Mouse (Mus musculus) gonadal fat pad, adult 2 months (tissue): ENCODE measurements at regions not wholly inside any gene's neighbourhood (a gene's known extent, or its start where the extent isn't known, plus 50 kb on each side); places are given as distances from the start of the nearest gene placed in this dataset.

Experiments used
- DNase-seq: peaks from one replicate; pipeline ENCODE4 v3.0.0-alpha.2; 2012; ENCODE audit warnings: low read depth

DNA sequence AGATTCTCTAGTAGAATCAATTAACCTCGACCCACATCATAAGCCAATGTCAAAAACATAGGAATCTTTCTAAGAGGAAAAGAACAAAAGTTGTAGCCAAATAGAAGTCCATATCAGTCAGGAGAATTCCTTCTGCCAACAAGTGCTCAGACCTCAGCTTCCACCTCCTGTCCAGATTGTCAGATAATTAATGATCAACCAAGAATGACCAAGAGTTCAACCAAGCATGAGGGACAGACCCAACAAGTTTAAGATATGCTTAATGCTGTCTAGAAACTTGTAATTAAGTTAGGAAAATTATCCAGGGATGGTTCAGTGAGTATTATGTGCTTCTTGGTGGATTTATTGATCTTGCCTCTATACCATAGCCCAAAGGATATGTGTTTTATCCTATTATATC lies 238.6 kb downstream of the Nedd1 start:
- no peak for DNase-seq

DNA sequence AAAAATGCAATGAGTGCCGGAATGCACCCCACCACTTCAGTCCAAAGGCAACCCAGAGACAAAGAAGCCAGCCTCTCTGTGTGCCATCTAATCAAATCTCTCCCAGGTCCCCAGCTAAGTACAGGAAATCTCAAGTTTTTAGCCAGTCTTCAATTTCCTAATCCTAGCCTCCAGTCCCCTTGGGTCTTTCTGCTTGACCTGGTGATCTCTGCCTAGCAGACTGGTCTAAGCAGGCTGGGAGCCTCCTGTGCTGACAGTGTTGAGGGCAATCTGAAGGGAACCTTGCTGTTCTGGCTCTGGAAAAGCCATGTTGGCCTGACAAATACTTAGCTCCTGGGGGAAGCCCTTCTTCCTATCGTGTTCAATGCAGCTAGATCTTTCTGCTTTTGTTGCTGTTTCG lies 248.9 kb downstream of the Nedd1 start:
- DNase-seq: no peak

DNA sequence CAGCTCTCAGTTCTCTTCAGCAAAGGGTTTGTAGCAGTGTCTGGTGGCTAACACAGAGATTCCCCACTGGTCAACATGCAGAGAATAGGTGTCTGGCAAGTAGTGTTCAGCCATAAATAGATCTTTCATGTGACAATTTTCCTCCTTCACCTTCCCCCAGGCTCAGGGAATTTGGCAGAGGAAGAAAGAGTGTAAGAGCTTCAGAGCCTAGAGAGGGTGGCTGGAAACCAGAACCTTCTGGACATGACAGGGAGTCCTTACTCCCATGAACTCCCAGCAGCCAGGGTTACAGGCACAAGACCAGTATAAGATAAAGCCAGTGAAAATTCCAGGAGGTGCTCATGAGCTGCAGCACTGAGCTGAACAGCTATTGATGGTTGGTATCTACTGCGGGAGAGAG lies 251.1 kb downstream of the Nedd1 start:
- DNase-seq: no peak

DNA sequence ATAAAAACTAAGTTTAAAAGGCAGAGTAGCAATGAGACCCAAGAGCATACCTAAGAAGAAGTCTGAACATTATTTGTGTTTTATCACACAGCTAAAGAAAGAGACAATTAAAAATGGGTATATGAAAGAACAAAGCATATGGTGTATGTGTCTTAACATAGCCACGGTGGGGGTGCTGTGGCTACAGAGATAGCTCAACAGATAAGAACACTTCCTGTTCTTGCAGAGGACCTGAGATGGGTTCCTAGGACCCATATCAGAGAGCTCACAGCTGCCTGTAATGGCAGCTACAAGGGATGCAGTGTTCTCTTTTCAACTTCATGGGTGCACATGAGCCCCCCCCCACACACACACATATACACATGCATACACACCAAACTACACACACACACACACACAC lies 267.0 kb downstream of the Nedd1 start:
- DNase-seq: no peak

DNA sequence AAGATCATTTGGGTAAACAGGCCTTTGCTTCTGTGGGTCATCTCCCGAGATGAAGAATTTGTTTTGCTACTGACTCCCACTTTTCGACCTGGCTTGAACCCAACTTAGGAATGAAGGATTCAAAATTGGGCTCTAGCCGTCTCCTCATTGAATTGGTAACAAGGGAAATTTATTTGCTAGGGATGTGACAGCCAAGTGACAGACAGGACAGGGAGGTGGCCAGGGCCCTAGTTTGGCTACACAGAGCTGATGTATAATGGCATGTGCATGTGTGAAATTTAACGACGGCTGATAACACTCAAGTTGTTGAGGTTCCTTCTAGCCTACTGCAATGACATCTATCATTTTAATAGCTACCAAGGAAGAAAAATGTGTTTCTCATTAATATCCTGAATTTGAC lies 268.7 kb downstream of the Nedd1 start:
- no peak for DNase-seq

DNA sequence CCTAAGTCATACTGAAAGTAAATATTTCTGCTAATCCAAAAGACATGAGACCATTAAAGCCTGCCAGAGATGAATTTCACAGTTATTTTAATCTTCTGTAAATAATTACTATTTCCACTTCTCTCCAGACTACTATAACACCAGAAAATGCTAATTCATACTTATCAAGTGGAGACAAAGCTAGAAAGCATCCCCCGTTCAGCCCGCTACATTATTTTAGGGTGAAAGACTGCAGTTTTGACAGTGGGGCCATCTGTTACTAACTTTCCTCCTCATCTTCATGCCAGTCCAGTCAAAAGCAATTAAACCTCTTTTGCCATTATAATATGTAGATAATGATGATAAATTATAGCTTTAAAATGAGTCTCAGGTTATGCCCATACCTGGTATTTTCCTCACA lies 276.3 kb downstream of the Nedd1 start:
- DNase-seq: no peak

DNA sequence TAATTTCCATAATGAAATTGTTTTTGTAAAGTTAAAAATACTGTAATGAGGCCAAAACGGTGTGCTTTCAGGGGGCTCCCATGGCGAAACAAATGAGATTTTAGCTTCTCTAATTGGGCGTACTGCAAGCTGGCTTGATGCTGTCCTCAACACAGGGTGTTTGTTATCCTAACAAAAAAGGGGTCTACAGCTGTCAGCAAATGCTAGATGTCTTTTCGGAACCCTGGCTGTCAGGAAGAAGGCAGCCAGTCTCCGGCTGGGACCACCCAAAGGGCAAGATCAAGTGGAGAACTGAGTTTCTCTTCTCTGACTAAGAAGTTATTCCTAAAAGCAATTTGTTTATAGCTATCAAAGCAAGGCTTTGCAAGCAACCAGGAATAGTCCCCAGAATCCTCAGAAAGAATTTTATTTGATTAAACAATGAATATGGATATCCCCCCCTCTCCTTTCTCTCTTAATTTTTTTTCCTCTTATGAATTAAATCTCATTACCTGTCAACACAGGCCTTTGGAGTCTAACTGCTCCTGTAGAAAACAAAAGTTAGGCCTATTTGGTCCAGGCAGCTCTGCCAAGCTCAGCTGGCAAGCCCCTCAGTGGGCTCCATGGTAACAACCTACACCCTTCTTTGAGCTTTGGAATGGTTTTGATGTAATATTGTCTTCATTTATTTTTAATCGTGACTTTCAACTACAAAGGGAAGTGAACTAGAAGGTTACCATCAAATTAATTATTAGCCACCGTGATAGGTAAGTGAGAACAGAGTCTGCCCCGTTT lies 283.4 kb downstream of the Nedd1 start:
- DNase-seq: no peak

DNA sequence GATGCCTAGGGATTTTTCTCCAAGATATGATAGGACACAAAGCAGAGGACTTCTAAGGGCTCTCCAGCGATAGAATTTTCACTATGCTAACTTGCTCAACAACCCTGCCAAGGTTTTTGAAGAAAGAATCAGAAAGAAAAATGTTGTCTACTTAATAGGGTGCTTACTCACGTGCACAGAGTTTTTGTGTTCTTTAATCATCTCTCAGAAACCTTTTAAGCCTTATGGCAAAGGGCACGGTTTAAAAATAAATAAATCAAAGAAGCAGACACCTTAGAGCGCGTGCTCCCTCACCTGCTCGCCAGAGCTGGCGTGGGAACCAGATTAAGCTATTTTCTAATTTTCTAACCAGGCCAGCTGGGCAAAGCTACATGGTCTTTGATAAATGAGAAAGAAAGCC lies 293.0 kb downstream of the Nedd1 start:
- no peak for DNase-seq

DNA sequence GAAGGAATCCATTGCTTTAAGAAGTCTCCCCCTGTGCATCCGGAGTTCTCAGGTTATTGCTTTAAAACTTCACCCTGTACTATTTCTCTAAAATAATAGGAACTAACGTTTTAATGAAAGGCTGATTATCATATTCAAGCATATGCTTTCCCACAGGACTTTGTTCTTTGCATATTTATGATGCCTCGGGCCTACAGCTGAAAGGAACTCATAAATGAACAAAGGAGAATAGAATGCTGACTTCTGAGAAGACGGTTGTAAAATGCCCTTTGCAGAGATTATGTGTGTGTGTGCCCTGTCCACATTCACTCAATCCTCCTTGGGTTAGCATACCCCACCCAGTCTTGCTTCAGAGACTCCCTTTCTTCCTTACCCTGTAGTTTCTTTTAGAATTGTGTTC lies 294.2 kb downstream of the Nedd1 start:
- no peak for DNase-seq

DNA sequence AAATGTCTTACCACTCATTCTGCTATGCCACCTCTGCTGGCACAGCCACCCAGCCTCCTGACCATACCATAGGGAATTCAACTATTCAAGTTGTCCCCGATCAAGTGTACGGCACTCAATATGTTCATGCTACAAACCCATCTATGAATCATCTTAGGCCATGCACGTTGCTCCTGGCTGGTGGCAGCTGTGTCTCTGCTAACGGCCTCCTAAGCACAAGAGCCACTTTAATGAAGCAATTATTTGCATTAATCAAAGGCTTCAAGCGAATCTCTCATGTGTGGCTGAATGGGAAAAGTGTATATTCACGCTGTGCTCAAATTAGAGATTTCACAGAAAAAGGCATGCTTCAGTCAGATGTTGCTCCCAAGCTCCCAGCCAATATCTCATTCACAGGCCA lies 295.8 kb downstream of the Nedd1 start:
- no peak for DNase-seq

DNA sequence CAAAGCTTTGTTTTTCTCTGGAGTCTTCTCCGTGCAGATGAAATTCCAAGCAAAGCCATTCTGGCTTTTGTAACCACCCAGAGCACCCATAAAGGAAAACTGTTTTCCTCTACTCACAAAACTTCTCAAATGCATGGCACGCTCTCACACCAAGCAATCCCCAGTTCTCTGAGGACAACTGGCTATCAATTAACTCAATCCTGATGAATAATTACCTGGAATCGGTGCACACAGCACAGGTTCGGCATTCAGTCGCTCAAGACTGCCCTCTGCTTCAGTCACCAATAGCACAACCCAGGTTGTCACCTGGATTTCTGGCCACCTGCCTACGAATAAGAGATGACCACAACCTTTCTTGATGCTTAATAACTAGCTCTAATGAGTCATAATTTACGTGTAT lies 309.5 kb downstream of the Nedd1 start:
- no peak for DNase-seq

DNA sequence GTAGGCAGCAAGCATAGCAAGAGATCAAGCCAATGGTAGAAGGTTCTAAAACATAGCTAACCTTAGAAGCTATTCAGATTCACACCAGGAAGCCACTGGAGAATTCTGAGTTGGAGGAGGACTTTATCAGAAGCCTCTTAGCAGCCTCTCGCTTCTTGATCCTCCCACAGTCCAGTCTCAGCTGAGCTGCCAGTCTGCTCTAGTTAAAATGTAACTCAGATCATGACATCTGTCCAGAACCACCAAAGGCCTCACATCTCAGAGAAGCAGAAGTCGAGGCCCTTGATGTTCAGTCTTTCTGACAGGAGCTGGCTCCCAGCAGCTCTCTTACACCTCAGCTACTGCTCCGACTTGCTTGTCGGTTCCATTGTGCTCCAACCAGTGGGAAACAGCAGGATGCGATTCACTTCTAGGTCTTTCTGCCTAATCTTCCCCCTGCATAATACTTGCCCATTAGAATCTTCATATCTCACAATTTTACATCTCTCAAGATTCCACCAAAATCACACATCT lies 311.4 kb downstream of the Nedd1 start:
- DNase-seq: no peak

DNA sequence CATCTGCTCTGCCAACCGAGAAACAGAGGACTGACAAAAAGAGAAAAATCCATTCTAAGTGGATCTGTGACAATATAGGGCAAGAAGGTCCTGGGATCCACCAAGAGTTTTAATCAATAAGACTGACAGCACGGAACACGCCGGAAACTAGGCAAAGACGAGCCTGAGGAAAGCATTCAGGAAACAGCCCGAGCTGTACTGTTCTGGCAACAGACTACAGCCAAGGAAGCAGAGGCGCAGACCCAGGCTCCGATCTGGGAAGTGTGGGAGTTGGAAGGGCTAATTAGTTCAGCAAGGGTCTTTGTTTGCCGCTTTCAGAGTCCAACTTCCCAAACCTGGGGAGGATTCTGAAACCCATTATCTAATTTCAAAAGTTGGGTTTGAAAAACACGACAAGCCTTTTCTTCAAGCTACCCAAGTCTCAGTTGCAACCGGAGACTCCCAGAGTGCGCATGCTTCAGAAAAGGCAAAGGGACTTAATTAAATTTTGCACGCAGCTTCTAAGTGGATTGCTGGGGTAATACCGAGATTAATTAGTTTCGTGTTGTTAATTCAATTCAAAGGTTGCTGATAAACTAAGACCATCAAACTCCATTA lies 317.4 kb downstream of the Nedd1 start:
- no peak for DNase-seq

DNA sequence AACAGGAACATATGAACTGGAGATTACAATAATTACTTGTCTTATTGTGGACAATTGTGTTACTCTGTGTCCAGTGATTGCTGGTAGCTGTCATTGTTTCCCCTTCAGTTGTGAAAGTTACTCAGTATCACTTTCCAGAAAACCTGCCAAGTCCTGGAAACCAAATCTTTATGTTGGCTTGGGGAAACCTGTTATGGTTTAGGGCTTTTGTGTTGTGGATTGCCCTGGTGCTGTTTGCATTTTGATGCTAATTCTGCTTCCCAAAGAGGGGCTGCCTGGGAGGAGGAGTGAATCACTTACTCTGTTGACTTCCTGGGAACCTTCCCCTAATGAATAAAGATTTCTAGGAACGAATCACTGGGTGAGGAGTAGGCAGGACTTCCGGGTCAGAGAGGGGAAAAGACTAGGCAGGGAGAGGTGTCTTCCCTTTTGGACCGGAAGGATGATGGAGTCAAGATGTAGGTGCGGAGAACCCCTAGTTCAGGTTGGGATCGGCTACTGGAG lies 321.6 kb downstream of the Nedd1 start:
- DNase-seq: no peak

DNA sequence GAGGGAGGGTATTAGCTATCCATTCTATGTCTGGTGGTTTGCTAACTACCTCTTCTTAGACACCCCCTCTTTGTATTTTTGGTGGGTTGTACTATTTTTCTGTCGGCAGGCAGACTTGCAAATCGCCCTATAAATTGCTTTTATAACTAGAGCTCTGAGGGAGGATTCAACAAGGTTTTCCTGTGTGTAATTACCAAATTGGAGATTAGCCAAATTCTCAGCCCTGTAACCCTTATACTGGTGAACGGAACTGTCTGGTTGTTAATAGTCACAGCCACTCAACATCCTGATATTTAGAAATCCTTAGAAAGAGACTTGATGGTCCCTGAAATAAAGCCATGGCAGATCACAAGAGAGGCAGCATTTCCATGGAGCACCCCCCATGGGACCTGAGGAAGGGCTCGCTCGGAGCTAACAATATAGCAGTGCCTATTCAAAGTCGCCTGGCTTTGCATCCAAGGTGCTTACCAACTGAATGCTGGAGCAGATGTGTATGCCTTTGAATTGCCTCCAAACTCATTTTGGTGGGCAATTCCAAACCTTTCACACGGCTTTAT lies 333.0 kb downstream of the Nedd1 start:
- DNase-seq: no peak

DNA sequence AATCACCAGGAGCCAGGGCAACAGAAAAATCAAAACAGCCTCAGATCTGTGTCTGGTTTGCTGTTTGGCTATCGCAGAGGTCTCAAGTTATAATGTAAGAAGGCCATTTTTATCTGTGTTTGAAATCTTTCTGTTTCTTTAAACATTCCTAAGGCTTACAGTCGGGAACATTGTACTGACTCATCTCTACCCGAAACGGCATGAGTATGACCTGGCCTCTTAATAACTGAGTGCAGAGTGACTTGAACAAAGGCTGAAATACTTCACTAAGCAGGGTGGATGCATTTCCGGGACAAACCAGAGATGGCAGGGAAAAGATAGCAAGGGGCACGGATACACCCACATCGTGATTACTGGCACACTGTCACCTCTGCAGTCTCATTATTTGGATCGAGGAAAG lies 355.1 kb downstream of the Nedd1 start:
- no peak for DNase-seq

DNA sequence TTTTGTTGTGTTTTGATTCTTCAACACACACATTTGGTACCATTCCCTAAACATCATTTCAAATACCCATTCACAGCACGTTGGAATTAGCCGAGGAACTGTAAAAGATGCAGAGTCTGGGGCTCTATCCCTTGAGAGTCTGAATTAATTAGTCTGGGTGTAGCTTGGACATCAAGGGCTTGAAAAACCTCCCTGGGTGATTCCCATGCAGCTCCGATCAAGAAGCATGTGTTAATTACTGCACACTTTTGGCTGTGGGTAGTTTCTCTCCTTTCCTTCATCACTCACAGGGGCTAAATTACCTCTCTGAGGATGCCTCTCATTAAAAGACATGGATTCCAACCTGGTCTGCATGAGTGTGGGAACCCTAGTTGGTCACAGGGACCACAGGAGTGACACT lies 365.5 kb downstream of the Nedd1 start:
- DNase-seq: no peak

DNA sequence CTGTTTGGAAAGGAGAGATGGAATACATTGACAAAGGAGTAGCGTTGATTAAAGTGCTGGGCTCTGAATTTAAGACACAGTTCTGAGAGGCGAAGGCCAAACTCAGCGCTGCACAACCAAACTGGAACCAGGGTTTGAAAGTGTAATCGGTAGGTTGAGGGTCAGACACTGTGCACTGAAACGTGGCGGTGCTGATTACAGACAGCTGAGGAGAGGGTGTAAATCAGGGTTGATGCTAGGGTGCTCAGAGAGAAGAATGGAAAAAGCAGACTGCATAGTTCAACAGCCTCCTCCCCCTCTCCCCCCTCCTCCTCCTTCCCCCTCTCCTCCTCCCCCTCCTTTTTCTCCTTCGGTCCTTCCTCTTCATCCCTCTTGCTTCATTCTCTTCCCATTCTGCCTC lies 373.2 kb downstream of the Nedd1 start:
- no peak for DNase-seq

DNA sequence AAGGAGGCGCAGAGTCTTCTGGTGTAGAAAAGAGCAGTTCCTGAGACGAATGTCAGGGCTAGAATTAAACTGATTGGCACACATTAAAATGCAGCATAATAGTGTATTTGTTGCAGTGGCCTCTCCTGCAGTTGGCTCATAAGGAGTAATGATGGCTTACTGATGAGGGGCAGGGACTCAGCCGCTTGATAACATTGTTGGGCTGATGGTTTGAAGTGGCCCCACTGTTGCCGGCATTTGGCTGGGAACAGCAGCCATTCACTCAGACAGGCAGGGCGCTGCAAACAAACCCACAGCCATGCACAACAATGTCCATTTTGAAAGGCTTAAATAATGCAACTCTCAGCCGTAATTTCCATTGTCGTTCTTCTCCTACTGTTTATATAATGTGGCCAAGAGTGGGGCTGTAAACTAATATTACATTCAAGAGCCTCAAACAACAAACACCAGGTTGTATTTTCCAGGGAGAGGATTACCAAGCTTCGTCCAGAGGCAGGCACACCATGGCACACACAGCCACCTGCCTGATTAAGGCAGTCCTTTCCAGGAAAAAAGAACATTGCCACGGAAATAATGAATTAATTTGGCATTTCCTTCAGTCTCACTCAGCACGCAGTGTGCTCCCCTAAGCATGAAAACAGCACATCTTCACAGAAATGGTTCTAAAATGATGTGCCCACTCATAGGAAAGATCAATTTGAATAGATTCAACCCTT lies 374.1 kb downstream of the Nedd1 start:
- DNase-seq: no peak

DNA sequence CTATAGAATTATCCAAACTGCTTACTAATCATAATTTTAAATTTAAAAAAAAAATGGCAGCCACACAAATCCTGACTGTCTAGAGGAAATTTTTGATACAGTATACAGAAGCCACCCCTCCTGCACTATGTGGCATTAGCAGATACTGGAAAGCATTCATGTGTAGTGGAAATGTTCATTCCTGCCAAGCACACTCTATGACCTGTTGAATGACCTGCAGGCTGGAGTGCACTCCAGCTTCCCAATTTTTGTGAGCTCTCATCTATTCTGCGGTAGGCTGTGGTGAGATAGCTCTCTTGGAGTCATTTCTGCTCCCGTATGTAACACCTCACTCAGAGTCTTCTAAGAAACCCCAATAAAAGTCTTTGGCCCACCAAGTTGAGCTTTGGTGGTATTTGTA lies 382.5 kb downstream of the Nedd1 start:
- DNase-seq: no peak

DNA sequence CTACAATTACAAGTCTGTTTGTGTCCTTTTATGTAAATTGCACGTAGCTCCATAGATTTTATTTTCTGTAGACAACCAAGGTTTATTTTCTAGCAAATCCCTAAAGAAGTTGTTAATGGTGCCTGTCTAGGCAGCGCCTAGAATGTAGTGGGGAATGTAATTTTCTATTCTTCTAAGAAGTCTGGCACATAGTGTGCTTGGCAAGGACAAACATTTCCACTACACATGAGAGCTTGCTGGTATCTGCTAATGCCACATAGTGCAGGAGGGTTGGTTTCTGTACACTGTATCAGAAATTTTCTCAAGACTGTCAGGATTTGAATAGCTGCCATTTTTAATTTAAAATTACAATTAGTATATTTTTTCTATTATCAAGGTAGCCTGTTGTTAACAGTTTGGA lies 385.3 kb downstream of the Nedd1 start:
- DNase-seq: no peak

DNA sequence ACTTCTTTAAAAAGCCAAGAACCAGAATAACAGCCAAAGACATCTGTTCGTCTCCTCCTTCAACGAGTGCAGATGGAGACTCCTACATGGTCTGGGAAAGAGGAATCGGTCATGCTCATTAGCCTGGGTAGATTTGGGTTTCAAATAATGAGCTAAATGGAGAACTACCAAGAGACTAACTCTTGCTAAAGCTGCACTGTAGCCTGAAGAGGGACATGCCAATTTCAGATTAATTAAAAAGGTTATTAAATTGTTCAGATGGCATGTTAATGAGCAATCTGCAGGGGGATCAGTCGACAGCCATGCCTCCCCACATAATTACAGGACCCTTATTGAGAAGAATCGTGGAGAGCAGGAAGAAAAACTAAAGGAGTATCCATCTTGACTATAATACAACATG lies 386.1 kb downstream of the Nedd1 start:
- DNase-seq: no peak

DNA sequence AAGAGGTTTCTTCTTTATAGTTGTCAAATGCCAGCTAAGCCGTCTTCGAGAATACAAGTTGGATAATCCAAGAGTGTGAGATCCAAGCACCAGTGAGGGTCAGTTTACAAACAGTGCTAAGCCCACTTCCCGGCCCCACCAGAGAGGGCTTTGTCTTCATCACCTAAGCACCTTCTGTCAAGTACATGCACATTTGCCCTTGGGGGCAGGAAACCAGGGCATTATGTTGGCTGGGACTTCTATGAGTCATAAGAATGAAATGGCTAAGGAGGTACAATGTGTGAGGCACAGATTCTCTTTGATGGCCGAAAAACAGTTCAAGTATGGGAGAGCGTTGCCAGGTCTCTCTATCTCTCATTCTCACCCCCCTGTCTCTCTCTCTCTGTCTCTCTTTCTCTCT lies 387.1 kb downstream of the Nedd1 start:
- no peak for DNase-seq
